Mouse (Mus musculus) intestine, postnatal 0 days (tissue): ENCODE results near the gene Tcte2. TPM values are rescaled to one million over a fixed set of nuclear protein-coding genes. Genes with fewer than 3 reads are reported as not detected.
A peak's percentile ranks its signal among the peaks of the same experiment; 100 is the strongest.

Source experiments
- ATAC-seq: fragments of 200-750 bp; cut with Nextera tagmentation; 2 replicates; pipeline ENCODE4 v1.8.0; 2017; ENCODE audit warnings: mild to moderate bottlenecking, moderate TSS enrichment, moderate library complexity
- H3K27ac ChIP-seq: fragments of 300-500 bp; sonication (generic); 2 replicates; pipeline ENCODE4 v1.5.1; 2014; ENCODE audit warnings: mild to moderate bottlenecking, low read depth, low read length, moderate library complexity
- H3K27me3 ChIP-seq: fragments of 300-500 bp; sonication (generic); replicated peaks from 2 replicates; pipeline ENCODE4 v1.6.1; 2014; ENCODE audit warnings: low read length, mixed read lengths; ENCODE audit not compliant: control insufficient read depth, insufficient read depth
- H3K36me3 ChIP-seq: fragments of 300-500 bp; sonication (generic); 2 replicates; pipeline ENCODE4 v1.6.1; 2014; ENCODE audit warnings: mild to moderate bottlenecking, moderate library complexity; ENCODE audit not compliant: control insufficient read depth, insufficient read depth
- H3K4me1 ChIP-seq: fragments of 300-500 bp; sonication (generic); replicated peaks from 2 replicates; pipeline ENCODE4 v1.6.1; 2014; ENCODE audit warnings: antibody characterized with exemption, low read length, mixed read lengths; ENCODE audit not compliant: control insufficient read depth, insufficient read depth
- H3K4me2 ChIP-seq: fragments of 300-500 bp; sonication (generic); replicated peaks from 2 replicates; pipeline ENCODE4 v1.6.1; 2014; ENCODE audit warnings: low read depth, mild to moderate bottlenecking, moderate library complexity
- H3K4me3 ChIP-seq: fragments of 300-500 bp; sonication (generic); 2 replicates; pipeline ENCODE4 v1.5.1; 2014; ENCODE audit warnings: low read depth, low read length
- H3K9ac ChIP-seq: fragments of 300-500 bp; sonication (generic); 2 replicates; pipeline ENCODE4 v1.6.1; 2014; ENCODE audit warnings: mild to moderate bottlenecking, low read depth, low read length
- H3K9me3 ChIP-seq: fragments of 300-500 bp; sonication (generic); 2 replicates; pipeline ENCODE4 v1.6.1; 2016; ENCODE audit warnings: mixed run types; ENCODE audit not compliant: control insufficient read depth
- CTCF ChIP-seq: sonication (generic); IDR thresholded peaks from 2 replicates; pipeline ENCODE4 v1.5.1; 2016; ENCODE audit warnings: low read depth, mild to moderate bottlenecking, control low read depth, antibody characterized with exemption, moderate library complexity
- WGBS: fragments of 180-500 bp; shearing (Covaris S2); extraction: QIAGEN DNeasy Blood & Tissue Kit; methylation state at CpG from one replicate; pipeline ENCODE4 v1.1.7; 2014; 5-methylcytosine and 5-hydroxymethylcytosine counted together
- polyA plus RNA-seq: library from polyadenylated mRNA; unstranded; fragments of >200 nt; fragmentation: Nextera tagmentation; extraction: Ambion mirVana; gene quantifications from 2 replicates; pipeline ENCODE4 v1.2.1, GENCODE M21; 2015

Gene Tcte2
- polyA plus RNA-seq, 1 experiment from 2014 or later, result 1.4 TPM

GRCm38 (mm10) chr17:13685621-13686020, 76.0 kb downstream of the Tcte2 start:
- ATAC-seq, result no peak
- WGBS, result 49% methylated on average over 3 of the region's 3 CpGs
- no peaks in the 10 kb centered on the region for H3K9me3 ChIP-seq
- H3K4me3 ChIP-seq, result no peak overlapping the region
- no peak overlapping the region for H3K9ac ChIP-seq
- no peaks in the 10 kb centered on the region for H3K27me3 ChIP-seq
- no peaks in the 10 kb centered on the region; the same call in 1 of the 2 replicates for H3K36me3 ChIP-seq
- H3K27ac ChIP-seq, result no peak overlapping the region; the same call in 1 of the 2 replicates
- TF ChIP-seq CTCF, result no peak
- no peak overlapping the region for H3K4me2 ChIP-seq
- peaks cover 7% of the 10 kb centered on the region for H3K4me1 ChIP-seq

GRCm38 (mm10) chr17:13684256-13684655, 77.4 kb downstream of the Tcte2 start:
- H3K4me1 ChIP-seq, result peaks cover 11% of the 10 kb centered on the region
- H3K9me3 ChIP-seq, result no peaks in the 10 kb centered on the region
- ATAC-seq, result no peak
- no peaks in the 10 kb centered on the region for H3K27me3 ChIP-seq
- H3K4me2 ChIP-seq, result peak overlapping the region; percentile 61
- peak overlapping the region; percentile 96; the same call in 1 of the 2 replicates for H3K27ac ChIP-seq
- TF ChIP-seq CTCF, result no peak
- WGBS, result 62% methylated on average over 7 of the region's 7 CpGs
- no peaks in the 10 kb centered on the region for H3K36me3 ChIP-seq
- no peak overlapping the region for H3K9ac ChIP-seq
- no peak overlapping the region for H3K4me3 ChIP-seq

GRCm38 (mm10) chr17:13683411-13684174, 78.0 kb downstream of the Tcte2 start:
- WGBS, result 13% methylated on average over 15 of the region's 15 CpGs

GRCm38 (mm10) chr17:13683027-13683410, 78.6 kb downstream of the Tcte2 start:
- Histone ChIP-seq H3K9ac (peak overlapping the region; percentile 65), H3K27me3 (no peaks in the 10 kb centered on the region), H3K4me3 (peak overlapping the region; percentile 32), H3K27ac (peak overlapping the region; percentile 96), H3K4me1 (peaks cover 11% of the 10 kb centered on the region), H3K9me3 (no peaks in the 10 kb centered on the region), H3K36me3 (no peaks in the 10 kb centered on the region), H3K4me2 (peak overlapping the region; percentile 61)
- no peak for TF ChIP-seq CTCF
- WGBS, result 19% methylated on average over 4 of the region's 4 CpGs
- peak; percentile 1; the same call in 1 of the 2 replicates for ATAC-seq

More at GRCm38 (mm10) chr17:13683411-13684174, 78.0 kb downstream of the Tcte2 start:
- Histone ChIP-seq H3K9me3 (no peaks in the 10 kb centered on the region), H3K27me3 (no peaks in the 10 kb centered on the region), H3K9ac (peak overlapping the region; percentile 65), H3K36me3 (no peaks in the 10 kb centered on the region), H3K27ac (peak overlapping the region; percentile 96), H3K4me2 (peak overlapping the region; percentile 61), H3K4me3 (peak overlapping the region; percentile 32), H3K4me1 (peaks cover 11% of the 10 kb centered on the region)
- TF ChIP-seq CTCF, result no peak
- peak; percentile 86 for ATAC-seq

DNA sequence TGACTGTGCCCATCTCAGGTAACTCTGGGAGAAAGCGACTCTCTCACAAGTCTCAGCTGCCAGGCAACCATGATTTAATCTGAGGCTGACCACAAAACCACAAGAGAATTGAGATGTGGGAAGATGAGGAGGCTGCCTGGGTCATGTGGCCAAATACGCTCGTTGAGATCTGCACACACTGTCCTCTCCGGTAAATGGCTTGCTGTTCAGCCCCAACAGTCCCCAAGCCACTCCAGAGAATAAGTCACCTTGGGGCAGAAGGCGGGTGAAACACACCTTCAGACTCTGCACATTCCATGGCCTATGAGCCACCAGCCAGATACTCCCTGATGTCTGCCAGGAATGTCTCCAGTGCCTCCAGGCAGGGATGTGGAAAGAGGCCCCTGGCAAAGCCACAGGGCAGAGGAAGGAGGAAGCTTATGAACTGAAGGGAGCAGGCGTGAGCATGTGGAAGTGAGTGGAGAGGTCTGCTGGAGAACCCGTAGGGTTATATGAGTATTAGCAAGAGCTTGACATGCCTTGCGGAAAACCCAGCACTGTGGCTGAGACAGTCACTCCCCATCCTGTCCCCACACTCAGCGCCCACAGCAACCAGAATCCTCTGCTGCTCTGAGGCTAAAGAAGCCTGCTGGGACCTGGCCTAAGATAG, 79.1 kb downstream of the Tcte2 start:
- Histone ChIP-seq H3K9me3 (no peaks in the 10 kb centered on the region), H3K27ac (peak overlapping the region; percentile 96), H3K36me3 (no peaks in the 10 kb centered on the region), H3K9ac (peak overlapping the region; percentile 65), H3K27me3 (no peaks in the 10 kb centered on the region), H3K4me3 (peak overlapping the region; percentile 32), H3K4me2 (peak overlapping the region; percentile 61), H3K4me1 (peaks cover 11% of the 10 kb centered on the region)
- no peak; the same call in 1 of the 2 replicates for TF ChIP-seq CTCF
- WGBS, result 31% methylated on average over 9 of the region's 9 CpGs
- peak; percentile 64 for ATAC-seq

DNA sequence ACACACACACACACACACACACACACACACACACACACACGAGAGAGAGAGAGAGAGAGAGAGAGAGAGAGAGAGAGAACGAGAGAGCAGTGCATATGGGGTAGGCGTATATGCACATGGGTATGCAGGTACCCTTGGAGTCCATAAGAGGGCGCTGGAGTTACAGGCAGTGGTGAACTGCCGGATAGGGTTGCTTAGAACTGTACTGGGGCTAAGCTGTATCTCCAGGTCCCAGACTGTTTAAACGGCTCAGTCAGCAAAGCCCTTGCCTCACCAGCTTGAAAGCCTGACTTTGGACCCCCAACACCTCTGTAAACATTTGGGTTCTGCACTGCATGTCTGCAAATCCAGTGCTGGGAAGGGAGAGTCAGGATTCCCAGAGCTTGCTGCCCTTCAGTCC, 79.9 kb downstream of the Tcte2 start:
- 85% methylated on average over 6 of the region's 6 CpGs for WGBS
- Histone ChIP-seq H3K4me1 (peaks cover 8% of the 10 kb centered on the region), H3K27ac (peak overlapping the region; percentile 96), H3K27me3 (no peaks in the 10 kb centered on the region), H3K4me3 (peak overlapping the region; percentile 32; the same call in 1 of the 2 replicates), H3K9me3 (no peaks in the 10 kb centered on the region), H3K4me2 (peak overlapping the region; percentile 61), H3K36me3 (no peaks in the 10 kb centered on the region), H3K9ac (no peak overlapping the region)
- peak; percentile 70 for TF ChIP-seq CTCF
- no peak for ATAC-seq
